Mouse (Mus musculus) urinary bladder, postnatal 25 days (tissue): ENCODE measurements around the gene Nacad.
"Not testable (repeated sequence)": the region's sequence is repeated elsewhere in the genome, so short reads cannot be mapped to it uniquely, and the experiment has no call there.

Source experiments
- DNase-seq: peaks from one replicate; pipeline ENCODE4 v3.0.0; 2022; ENCODE audit warnings: low spot score

Gene Nacad

DNA sequence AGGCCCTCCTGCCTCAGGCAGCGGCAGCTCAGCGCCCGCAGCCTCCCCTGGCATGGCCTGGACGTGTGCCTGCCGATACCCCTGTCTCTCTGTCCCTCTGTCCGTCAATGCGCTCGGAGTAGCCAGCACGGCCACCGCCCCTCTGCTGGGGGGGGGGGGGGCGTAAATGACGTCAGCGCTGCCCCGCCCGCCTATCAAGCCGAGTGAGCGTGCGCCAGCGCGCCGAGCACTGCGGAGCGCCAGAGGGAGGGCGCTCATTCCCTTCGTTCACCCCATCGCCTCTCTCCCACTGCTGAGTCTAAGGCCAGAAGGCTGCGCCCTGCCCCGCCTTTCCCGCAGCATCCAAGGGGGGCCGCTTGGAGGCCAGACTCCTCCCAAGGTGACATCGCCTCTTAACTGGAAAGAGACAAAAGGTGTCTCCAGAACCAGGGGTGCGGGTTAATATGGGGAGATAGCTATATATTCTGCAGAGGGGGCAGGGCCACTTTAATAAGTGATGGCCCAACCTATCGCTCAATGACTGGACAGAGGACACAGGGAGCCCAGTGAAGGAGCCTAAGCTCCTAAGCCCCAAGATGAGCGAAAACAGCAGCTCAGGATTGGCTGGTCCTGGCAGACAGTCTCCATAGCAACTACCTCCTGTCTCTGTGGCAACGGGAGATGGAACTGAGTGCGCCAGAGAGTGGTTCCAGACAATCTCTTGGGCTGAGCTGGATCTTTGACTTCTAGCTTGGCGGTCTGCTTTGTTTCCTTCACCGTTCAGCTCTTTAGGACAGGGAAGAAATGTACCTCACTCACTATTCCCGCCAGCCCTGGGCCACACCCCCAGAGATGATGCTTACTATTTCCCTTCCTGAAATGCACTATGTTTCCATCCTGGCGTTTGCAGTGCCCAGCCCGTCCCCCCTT is at the start of gene Nacad:
TSS of gene Nacad (minus strand) at position 563 of the 909 bp plus-strand sequence.
- DNase-seq: no peak

DNA sequence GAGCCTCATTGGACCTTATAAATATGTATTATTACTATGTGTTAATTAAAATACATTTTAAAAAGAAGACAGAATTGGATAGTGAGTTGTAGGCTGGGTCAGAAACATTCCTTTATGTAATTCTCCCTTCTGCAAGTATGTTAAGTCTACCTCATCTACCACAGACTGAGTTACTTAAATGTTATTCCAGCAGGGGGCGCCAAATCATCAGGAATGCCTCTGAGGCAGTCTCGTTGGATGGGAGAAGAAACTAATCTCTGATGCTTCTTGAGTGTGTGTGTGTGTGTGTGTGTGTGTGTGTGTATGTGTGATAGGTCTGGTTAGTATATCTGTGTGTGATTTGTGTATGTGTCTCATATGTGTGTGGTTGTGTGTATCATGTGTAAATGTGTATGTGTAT is 49.0 kb upstream of the Nacad start:
- peak; percentile 84 for DNase-seq

- DNase-seq: not testable (repeated sequence)
These were observed 47.1 kb upstream of the Nacad start for GRCm38 (mm10) chr11:6652978-6653377.

GRCm38 (mm10) chr11:6650519-6650918 is 44.7 kb upstream of the Nacad start:
- DNase-seq: no peak

DNA sequence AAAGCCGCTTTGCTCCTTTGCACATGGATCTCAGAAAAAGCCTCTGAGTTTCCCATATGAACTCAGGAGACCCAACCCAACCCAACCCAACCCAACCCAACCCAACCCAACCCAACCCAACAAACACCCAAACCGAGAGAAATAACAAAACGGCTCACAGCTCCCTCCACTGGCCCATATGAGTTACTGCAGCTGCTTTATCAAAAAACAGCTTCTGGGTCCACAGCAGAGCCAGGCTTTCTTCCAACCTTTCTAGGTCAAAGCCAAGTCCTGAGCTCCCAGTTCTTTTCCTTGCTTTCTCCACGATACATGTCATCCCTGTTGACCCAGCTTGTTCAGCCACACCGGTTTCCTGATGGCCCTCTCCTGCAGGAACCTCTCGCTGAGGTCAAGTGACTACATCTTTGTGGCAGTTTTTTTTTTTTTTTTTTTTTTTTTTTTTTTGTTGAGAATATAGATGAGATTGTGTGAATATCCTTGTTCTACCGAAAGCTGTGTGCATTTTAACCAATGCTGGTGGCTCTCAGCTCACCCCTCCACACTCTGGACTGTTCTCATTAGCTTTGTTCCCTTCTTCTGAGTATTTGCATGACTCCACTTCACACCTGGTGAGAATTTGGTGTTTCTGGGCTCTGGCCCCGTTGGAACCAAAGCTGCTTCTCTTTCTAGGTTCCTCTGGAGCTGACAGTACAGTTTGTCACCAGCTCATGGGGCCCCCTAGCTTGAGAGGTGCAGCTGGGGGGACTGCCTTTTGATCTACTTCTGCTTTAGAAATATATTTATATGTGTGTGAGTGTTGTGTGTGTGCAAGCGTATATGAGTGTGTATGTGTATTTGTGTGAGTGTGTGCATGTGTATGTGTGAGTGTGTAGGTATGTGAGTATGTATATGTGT is 42.2 kb upstream of the Nacad start:
- DNase-seq: no peak

DNA sequence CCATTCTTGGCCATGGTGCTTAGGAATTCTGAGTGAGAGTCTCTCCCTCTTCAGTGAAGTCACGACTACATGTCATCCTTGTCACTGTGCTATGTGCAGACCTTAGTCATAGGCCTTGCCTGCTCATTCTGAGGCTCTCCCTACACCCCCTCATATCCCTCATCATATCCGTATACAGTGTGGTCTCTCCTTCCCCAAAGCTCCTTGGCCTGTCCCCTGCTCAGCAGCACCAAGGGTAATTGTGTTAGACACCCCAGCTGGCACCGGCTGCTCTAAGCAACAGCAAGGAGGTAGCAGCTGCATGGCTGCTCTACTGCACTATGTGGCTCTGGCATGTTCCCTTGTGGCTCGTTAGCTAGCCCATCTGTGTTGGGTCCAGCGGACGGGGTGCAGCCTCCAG is 38.7 kb upstream of the Nacad start:
- DNase-seq: no peak

DNA sequence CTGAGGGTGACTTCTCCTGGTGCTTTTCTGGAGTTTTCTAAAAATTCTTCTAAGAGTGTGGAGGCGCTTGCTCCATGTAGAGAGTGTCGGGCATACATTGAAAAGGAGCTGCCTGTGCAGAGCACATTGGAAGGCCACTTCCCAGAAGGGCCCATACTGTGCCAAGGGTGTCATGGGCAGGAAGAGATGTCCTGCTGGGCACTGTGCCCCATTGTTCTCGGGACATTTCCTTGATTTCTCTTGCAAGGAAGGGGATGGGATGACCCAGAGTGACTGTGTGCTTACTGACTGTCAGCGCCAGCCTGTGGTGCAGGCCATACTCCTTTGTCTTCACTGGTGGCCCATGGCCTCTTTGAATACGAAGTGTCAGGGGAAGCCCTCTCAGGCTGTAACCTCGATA is 33.2 kb upstream of the Nacad start:
- no peak for DNase-seq

- no peak for DNase-seq
These were observed 32.7 kb upstream of the Nacad start, which contains the start of gene Wap for GRCm38 (mm10) chr11:6638537-6638936. Gene Wap, minus strand, starts transcription at chr11:6638637.

- DNase-seq: no peak
These were observed 30.3 kb upstream of the Nacad start for GRCm38 (mm10) chr11:6636150-6636549.

GRCm38 (mm10) chr11:6629655-6630054 is 23.8 kb upstream of the Nacad start:
- DNase-seq: no peak

DNA sequence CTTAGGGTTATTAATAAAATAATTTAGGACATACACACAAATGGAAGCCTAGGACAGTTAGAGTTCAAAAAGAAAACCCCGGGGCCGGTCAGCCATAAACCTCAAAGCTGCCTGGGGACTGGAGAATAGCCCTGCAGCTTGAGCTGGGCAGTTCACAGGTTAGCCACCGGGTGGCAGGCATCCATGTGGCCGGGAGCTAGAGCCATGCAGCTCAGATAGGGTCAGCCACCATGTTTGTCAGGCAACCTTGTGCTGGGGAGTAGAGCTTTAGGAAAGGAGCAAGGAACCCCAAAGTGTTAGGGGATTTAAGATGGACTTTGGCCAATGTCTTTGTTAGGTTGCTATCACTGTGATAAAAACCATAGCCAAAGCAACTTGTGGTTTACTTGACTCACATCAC is 22.7 kb upstream of the Nacad start:
- DNase-seq: peak; percentile 39

- DNase-seq: no peak
These were observed 21.9 kb upstream of the Nacad start for GRCm38 (mm10) chr11:6627731-6628130.

GRCm38 (mm10) chr11:6626388-6626772 is 20.5 kb upstream of the Nacad start:
- no peak for DNase-seq

- DNase-seq: peak; percentile 88
These were observed 19.9 kb upstream of the Nacad start, which contains the start of gene Tbrg4 for GRCm38 (mm10) chr11:6625478-6626387. Gene Tbrg4, minus strand, starts transcription at chr11:6626067.

- no peak for DNase-seq
These were observed 18.9 kb upstream of the Nacad start for GRCm38 (mm10) chr11:6624619-6625382.

- DNase-seq: no peak
These were observed 17.9 kb upstream of the Nacad start for GRCm38 (mm10) chr11:6623704-6624103.

- DNase-seq: no peak
These were observed 9.7 kb upstream of the Nacad start for GRCm38 (mm10) chr11:6615250-6616205.

DNA sequence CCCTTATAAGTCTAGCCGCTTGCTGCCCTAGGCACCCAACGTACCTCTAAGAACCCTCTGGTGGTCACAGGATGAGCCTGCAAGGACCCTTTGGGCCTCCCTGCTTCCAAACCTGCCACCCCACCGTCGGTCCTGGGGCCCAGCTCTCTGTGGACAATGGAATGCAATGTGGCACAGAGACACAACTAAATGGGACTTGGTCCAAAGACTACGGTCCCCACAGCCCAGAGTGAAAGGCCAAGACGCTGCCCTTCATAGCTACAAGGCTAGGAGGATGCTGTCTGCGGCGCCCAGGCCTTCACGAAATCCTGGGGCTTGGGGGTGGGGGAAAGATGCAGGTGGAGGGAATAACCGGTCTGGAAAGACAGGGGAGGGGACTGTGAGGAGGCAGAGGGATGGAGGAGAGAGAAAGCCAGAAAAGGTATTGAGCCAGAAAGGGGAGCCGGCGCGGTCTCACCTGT is 802 bp downstream of the Nacad start:
- DNase-seq: no peak

GRCm38 (mm10) chr11:6604604-6604936 is 1.3 kb downstream of the Nacad start:
- DNase-seq: no peak
